Mouse (Mus musculus) thymus, adult 2 months (tissue): ENCODE data around the gene Ube2l6. TPM values are rescaled to one million over a fixed set of nuclear protein-coding genes. Genes with fewer than 3 reads are reported as not detected.
A peak's percentile ranks its signal among the peaks of the same experiment; 100 is the strongest.

Source experiments
- DNase-seq: peaks from one replicate; pipeline ENCODE4 v3.0.0; 2021
- H3K27ac ChIP-seq: fragments of 200-500 bp; 2 replicates; pipeline ENCODE4 v1.5.1; 2012; ENCODE audit warnings: low read length, control low read depth; ENCODE audit not compliant: control insufficient read depth, insufficient read depth
- H3K27me3 ChIP-seq: fragments of 200-500 bp; 2 replicates; pipeline ENCODE4 v1.6.1; 2012; ENCODE audit warnings: mild to moderate bottlenecking, low read length, moderate library complexity, mixed read lengths; ENCODE audit not compliant: control insufficient read depth, insufficient read depth
- H3K36me3 ChIP-seq: fragments of 200-500 bp; 2 replicates; pipeline ENCODE4 v1.6.1; 2012; ENCODE audit warnings: mild to moderate bottlenecking, low read length, moderate library complexity; ENCODE audit not compliant: control insufficient read depth, insufficient read depth
- H3K4me1 ChIP-seq: fragments of 200-500 bp; replicated peaks from 2 replicates; pipeline ENCODE4 v1.6.1; 2012; ENCODE audit warnings: low read length; ENCODE audit not compliant: control insufficient read depth, insufficient read depth
- H3K4me3 ChIP-seq: fragments of 200-500 bp; 2 replicates; pipeline ENCODE4 v1.5.1; 2012; ENCODE audit warnings: mild to moderate bottlenecking, low read length, control low read depth, moderate library complexity; ENCODE audit not compliant: control insufficient read depth, insufficient read depth
- CTCF ChIP-seq: fragments of 200-500 bp; IDR thresholded peaks from 2 replicates; pipeline ENCODE4 v1.5.1; 2012; ENCODE audit warnings: mild to moderate bottlenecking, control low read depth, low read length, moderate library complexity, borderline replicate concordance; ENCODE audit not compliant: control insufficient read depth, poor library complexity, insufficient read depth; ENCODE audit errors: extremely low read depth
- POLR2A ChIP-seq: fragments of 200-500 bp; IDR thresholded peaks from 2 replicates; pipeline ENCODE4 v1.6.1; 2012; ENCODE audit warnings: mild to moderate bottlenecking, low read length, control low read depth, moderate library complexity; ENCODE audit not compliant: control insufficient read depth, poor library complexity, insufficient read depth; ENCODE audit errors: extremely low read depth
- WGBS: fragments of 180-500 bp; shearing (Covaris S2); methylation state at CpG from one replicate; pipeline ENCODE4 v1.1.7; 2018; 5-methylcytosine and 5-hydroxymethylcytosine counted together
- polyA plus RNA-seq: library from polyadenylated mRNA; depleted of rRNA; stranded (reverse); fragments of >200 nt; gene quantifications from 2 replicates; pipeline ENCODE4 v1.2.3, GENCODE M21; 2012

Ube2l6 gene
- polyA plus RNA-seq, 1 experiment, result 35.3 TPM

GRCm38 (mm10) chr2:84826488-84827282, 28.1 kb downstream of the Ube2l6 start, which contains the start of gene Timm10:
Timm10 (plus strand) TSS chr2:84826997.
- peak; percentile 66 for DNase-seq
- Histone ChIP-seq H3K27ac (no peak within 1 kb of the TSS), H3K4me1 (peaks cover 10% of the 10 kb centered on the region), H3K36me3 (no peaks in the 10 kb centered on the region), H3K27me3 (0 out of 2 replicates have a peak, but pooled peaks cover 2% of the 10 kb centered on the region), H3K4me3 (peak within 1 kb of the TSS; percentile 77)
- TF ChIP-seq POLR2A (no peak), CTCF (no peak)
- under 1% methylated on average over 34 of the region's 34 CpGs for WGBS

- 2% methylated on average over 29 of the region's 29 CpGs for WGBS
- no peak overlapping the region for H3K27ac ChIP-seq
- H3K27me3 ChIP-seq, result no peaks in the 10 kb centered on the region
- peak overlapping the region; percentile 77 for H3K4me3 ChIP-seq
- no peak for DNase-seq
- H3K36me3 ChIP-seq, result no peaks in the 10 kb centered on the region
- TF ChIP-seq POLR2A (no peak), CTCF (no peak)
- peaks cover 14% of the 10 kb centered on the region for H3K4me1 ChIP-seq
Observed at GRCm38 (mm10) chr2:84827283-84827920, 28.8 kb downstream of the Ube2l6 start.

GRCm38 (mm10) chr2:84831666-84832391, 33.2 kb downstream of the Ube2l6 start:
- Histone ChIP-seq H3K27me3 (no peaks in the 10 kb centered on the region), H3K4me3 (no peak overlapping the region), H3K4me1 (peaks cover 16% of the 10 kb centered on the region), H3K36me3 (no peaks in the 10 kb centered on the region), H3K27ac (no peak overlapping the region)
- 38% methylated on average over 10 of the region's 10 CpGs for WGBS
- TF ChIP-seq CTCF, result peak; percentile 76; the same call in 1 of the 2 replicates
- TF ChIP-seq POLR2A, result no peak
- peak; percentile 84 for DNase-seq

- peak; percentile 71 for DNase-seq
- TF ChIP-seq CTCF (no peak), POLR2A (no peak)
Observed at GRCm38 (mm10) chr2:84837107-84837506, 38.5 kb downstream of the Ube2l6 start.

GRCm38 (mm10) chr2:84837817-84838592, 39.4 kb downstream of the Ube2l6 start:
- Histone ChIP-seq H3K27ac (peak overlapping the region; percentile 93), H3K27me3 (no peaks in the 10 kb centered on the region), H3K4me1 (peaks cover 40% of the 10 kb centered on the region), H3K4me3 (no peak overlapping the region), H3K36me3 (no peaks in the 10 kb centered on the region)
- DNase-seq, result peak; percentile 62
- 6% methylated on average over 9 of the region's 9 CpGs for WGBS
- TF ChIP-seq CTCF (no peak), POLR2A (no peak)

More at GRCm38 (mm10) chr2:84837107-84837506, 38.5 kb downstream of the Ube2l6 start:
- WGBS, result 32% methylated on average over 8 of the region's 8 CpGs
- Histone ChIP-seq H3K4me1 (peaks cover 38% of the 10 kb centered on the region), H3K27me3 (no peaks in the 10 kb centered on the region), H3K36me3 (no peaks in the 10 kb centered on the region), H3K27ac (peak overlapping the region; percentile 81), H3K4me3 (no peak overlapping the region)

GRCm38 (mm10) chr2:84838593-84838949, 39.9 kb downstream of the Ube2l6 start, which contains the start of gene Slc43a1:
Slc43a1 (plus strand) TSS chr2:84838850.
- Histone ChIP-seq H3K36me3 (no peaks in the 10 kb centered on the region), H3K4me1 (peaks cover 40% of the 10 kb centered on the region), H3K27me3 (no peaks in the 10 kb centered on the region), H3K27ac (peak within 1 kb of the TSS; percentile 93), H3K4me3 (peak within 1 kb of the TSS; percentile 96)
- TF ChIP-seq POLR2A, result no peak
- TF ChIP-seq CTCF, result no peak
- WGBS, result 26% methylated on average over 10 of the region's 10 CpGs
- no peak for DNase-seq
